Mouse (Mus musculus): Measurements from ENCODE around the gene Ctxn1. TPM values are rescaled to one million over a fixed set of nuclear protein-coding genes. Genes with fewer than 3 reads are reported as not detected.

Gene Ctxn1
- polyA plus RNA-seq, 1 experiment, result 7.8 TPM

DNA sequence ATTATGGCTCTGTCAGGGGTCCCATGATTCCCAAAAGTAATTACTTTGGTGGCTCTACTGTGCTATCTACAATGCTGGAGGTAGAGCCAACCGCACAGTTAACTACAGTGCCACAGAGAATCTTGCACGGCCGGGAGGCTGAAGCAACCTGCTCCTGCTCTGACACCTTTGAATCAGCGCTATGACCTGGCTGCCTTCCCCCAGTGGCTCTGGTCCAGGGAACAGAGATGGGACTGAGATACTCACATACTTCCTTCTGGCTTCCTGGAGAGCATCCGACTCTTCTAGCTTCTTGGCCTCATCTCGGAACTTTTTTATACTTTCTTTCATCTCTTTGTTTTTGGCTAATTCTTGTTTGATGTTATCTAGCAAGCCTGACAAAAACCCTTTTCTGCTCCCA is 10.5 kb upstream of the Ctxn1 start:
- peaks cover 4% of the 10 kb centered on the region; the same call in 1 of the 2 replicates for H3K4me1 ChIP-seq (ENCODE audit: control insufficient read depth, insufficient read depth, low read length)
- no peaks in the 10 kb centered on the region; the same call in 1 of the 2 replicates for H3K36me3 ChIP-seq (ENCODE audit: control insufficient read depth, insufficient read depth, low read length)
- no peak for DNase-seq
- no peaks in the 10 kb centered on the region for H3K27me3 ChIP-seq (replicated peaks; ENCODE audit: control insufficient read depth, insufficient read depth, low read length)
- TF ChIP-seq CTCF (conservative IDR thresholded peaks at IDR 0.05; ENCODE audit: insufficient read depth, insufficient read length, low read depth, low read length), result no peak
- TF ChIP-seq POLR2A (IDR thresholded peaks at IDR 0.05; ENCODE audit: low read depth, low read length), result no peak
- H3K4me3 ChIP-seq (ENCODE audit: insufficient read depth, low read depth, low read length), result no peak overlapping the region
- no peak overlapping the region for H3K27ac ChIP-seq (ENCODE audit: insufficient read depth, low read depth, low read length)
- 85% methylated on average over 6 of the region's 6 CpGs for WGBS

DNA sequence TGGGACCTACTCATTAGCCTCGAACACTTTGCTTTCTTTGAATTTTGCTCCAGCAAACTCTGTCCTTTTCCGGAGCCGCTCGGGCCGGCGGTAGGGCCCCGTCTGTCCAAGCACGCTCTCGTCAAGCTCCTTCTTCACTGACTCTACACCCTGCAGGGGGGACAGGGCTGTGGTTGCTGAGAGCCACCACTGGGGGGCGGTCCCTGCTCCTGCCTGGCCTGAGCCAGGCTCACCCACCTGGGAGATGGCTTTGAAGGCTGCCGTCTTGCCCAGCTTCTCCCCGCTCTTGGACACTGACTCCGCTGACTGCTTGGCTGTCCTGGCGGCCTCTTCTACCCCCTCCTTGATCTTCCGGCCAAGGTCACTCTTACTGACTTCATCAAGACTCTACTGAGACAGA is 8.6 kb upstream of the Ctxn1 start:
- no peaks in the 10 kb centered on the region for H3K27me3 ChIP-seq (replicated peaks; ENCODE audit: control insufficient read depth, insufficient read depth, low read length)
- no peak overlapping the region for H3K4me3 ChIP-seq (ENCODE audit: insufficient read depth, low read depth, low read length)
- no peaks in the 10 kb centered on the region for H3K4me1 ChIP-seq (ENCODE audit: control insufficient read depth, insufficient read depth, low read length)
- no peaks in the 10 kb centered on the region; the same call in 1 of the 2 replicates for H3K36me3 ChIP-seq (ENCODE audit: control insufficient read depth, insufficient read depth, low read length)
- no peak for TF ChIP-seq POLR2A (IDR thresholded peaks at IDR 0.05; ENCODE audit: low read depth, low read length)
- peak; percentile 37; the same call in 1 of the 2 replicates for TF ChIP-seq CTCF (conservative IDR thresholded peaks at IDR 0.05; ENCODE audit: insufficient read depth, insufficient read length, low read depth, low read length)
- DNase-seq, result peak; percentile 28
- 75% methylated on average over 15 of the region's 15 CpGs for WGBS
- no peak overlapping the region for H3K27ac ChIP-seq (ENCODE audit: insufficient read depth, low read depth, low read length)

DNA sequence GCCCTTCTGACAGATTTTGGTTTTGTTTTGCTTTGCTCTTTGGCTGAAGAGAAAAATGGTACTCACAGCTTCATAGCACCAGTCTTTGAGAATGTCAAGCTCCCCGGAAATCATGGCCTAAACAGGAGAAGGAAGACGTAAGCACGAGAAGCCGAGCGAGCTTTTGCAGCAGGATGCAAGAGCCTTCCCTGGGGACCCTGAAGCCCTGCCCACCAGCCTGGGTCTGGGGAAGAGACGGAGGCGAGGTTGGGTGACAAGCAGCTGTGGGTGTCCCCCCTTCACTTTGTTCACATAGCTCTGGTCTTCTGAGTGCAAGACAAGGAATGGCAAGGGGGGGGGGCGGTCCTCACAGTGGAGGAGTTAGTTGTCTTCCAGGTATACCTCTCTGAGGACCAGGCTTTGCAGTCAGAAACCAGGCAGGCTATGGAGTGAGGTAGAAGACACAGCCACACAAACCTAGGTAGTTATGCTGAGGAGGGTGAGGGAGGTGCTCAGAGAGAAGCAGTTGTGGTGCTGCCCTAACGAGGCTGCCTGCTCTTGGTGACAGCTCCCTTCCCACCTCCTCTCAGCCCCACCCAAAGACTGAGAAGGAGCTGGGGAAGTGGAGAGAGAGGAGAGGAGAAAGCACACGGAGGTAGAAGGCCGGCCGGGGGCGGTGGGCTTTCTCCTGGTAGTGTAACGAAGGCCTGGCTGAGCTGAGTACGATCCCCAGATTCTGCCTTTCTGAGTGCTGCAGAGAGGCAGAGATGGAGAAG is 6.3 kb upstream of the Ctxn1 start:
- DNase-seq, result no peak
- no peak for TF ChIP-seq POLR2A (IDR thresholded peaks at IDR 0.05; ENCODE audit: low read depth, low read length)
- TF ChIP-seq CTCF (conservative IDR thresholded peaks at IDR 0.05; ENCODE audit: insufficient read depth, insufficient read length, low read depth, low read length), result no peak
- H3K27me3 ChIP-seq (replicated peaks; ENCODE audit: control insufficient read depth, insufficient read depth, low read length), result no peaks in the 10 kb centered on the region
- H3K4me1 ChIP-seq (ENCODE audit: control insufficient read depth, insufficient read depth, low read length), result no peaks in the 10 kb centered on the region
- no peak overlapping the region for H3K4me3 ChIP-seq (ENCODE audit: insufficient read depth, low read depth, low read length)
- H3K27ac ChIP-seq (ENCODE audit: insufficient read depth, low read depth, low read length), result no peak overlapping the region
- no peaks in the 10 kb centered on the region; the same call in 1 of the 2 replicates for H3K36me3 ChIP-seq (ENCODE audit: control insufficient read depth, insufficient read depth, low read length)
- 89% methylated on average over 15 of the region's 15 CpGs for WGBS

DNA sequence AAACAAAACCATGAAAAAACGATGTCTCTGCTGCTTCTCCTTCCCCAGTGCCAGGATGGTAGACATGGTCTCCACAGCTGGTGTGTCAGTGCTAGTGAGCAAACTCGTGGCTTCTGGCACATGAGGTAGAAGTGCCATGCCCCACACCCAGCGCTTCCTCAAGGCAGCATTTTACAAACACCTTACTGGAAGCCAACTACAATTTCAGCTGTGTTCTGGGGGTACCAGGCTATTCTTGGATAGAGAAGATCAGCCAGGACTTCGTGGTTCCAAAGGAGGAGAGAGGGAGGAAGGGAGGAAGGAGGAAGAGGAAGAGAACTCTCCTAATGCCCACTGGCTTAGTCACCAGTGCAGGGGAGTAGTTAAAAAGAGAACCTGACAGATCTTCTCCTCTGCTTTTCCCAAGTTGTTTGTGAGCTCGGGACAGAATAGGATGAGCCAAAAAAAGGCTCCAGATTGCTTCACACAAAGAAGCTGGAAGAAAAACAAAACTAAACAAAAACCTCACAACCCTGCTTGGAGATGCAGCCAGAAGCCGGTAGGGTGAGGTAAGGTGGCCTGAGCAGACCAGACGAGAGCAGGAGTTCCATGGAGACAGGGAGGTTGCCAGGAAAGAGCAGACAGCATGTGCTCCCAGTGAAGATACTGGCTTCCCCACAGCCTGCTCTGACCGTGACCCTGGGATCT is 4.2 kb upstream of the Ctxn1 start:
- WGBS, result 87% methylated on average over 8 of the region's 8 CpGs
- no peak overlapping the region for H3K4me3 ChIP-seq (ENCODE audit: insufficient read depth, low read depth, low read length)
- no peaks in the 10 kb centered on the region; the same call in 1 of the 2 replicates for H3K36me3 ChIP-seq (ENCODE audit: control insufficient read depth, insufficient read depth, low read length)
- no peak for TF ChIP-seq CTCF (conservative IDR thresholded peaks at IDR 0.05; ENCODE audit: insufficient read depth, insufficient read length, low read depth, low read length)
- H3K27me3 ChIP-seq (replicated peaks; ENCODE audit: control insufficient read depth, insufficient read depth, low read length), result no peaks in the 10 kb centered on the region
- no peak for DNase-seq
- H3K4me1 ChIP-seq (ENCODE audit: control insufficient read depth, insufficient read depth, low read length), result no peaks in the 10 kb centered on the region
- no peak overlapping the region for H3K27ac ChIP-seq (ENCODE audit: insufficient read depth, low read depth, low read length)

DNA sequence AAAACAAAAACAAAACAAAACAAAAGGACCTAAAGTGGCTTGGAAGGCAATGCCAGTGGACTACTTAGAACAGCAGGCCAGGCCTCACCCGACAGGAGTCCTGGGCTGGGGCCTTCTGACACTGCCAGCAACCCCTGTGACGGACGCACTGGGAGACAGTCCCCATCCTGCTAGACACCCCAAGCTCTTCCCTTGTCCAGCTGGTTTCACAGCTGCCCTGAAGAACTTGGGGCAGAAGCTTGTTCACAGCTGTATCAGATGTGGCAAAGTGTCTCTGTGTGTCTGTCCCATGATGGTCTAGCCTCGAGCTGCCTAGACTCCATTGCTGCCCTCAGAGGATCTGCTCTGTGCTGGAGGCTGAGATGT is 714 bp upstream of the Ctxn1 start:
- no peak for DNase-seq
- Histone ChIP-seq H3K27me3 (replicated peaks; ENCODE audit: control insufficient read depth, insufficient read depth, low read length) (no peaks in the 10 kb centered on the region), H3K4me1 (ENCODE audit: control insufficient read depth, insufficient read depth, low read length) (no peaks in the 10 kb centered on the region), H3K4me3 (ENCODE audit: insufficient read depth, low read depth, low read length) (no peak overlapping the region), H3K27ac (ENCODE audit: insufficient read depth, low read depth, low read length) (no peak overlapping the region), H3K36me3 (ENCODE audit: control insufficient read depth, insufficient read depth, low read length) (no peaks in the 10 kb centered on the region; the same call in 1 of the 2 replicates)
- 85% methylated on average over 4 of the region's 4 CpGs for WGBS
- TF ChIP-seq POLR2A (IDR thresholded peaks at IDR 0.05; ENCODE audit: low read depth, low read length), result no peak

DNA sequence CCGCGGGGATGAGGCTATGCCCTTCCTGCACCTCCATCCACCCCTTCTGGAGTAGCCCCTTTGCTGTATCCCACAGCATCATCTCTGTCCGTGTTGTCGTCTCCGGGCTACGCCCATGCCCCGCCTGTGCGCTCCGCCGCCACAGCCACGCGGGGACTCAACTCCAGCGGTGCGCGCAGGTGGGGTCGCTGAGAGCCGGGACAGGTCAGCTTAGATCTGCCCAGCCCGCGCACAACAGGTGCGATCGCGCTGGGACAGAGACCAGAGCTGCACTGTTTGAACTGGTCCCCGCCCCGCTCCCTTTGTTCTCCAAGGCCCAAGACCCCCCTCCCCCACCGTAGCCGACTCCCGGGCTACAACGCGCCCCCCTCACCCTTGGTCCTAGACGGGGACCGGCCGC is 396 bp downstream of the Ctxn1 start:
- Histone ChIP-seq H3K4me1 (ENCODE audit: control insufficient read depth, insufficient read depth, low read length) (no peaks in the 10 kb centered on the region; the same call in 1 of the 2 replicates), H3K36me3 (ENCODE audit: control insufficient read depth, insufficient read depth, low read length) (no peaks in the 10 kb centered on the region; the same call in 1 of the 2 replicates), H3K27ac (ENCODE audit: insufficient read depth, low read depth, low read length) (no peak overlapping the region), H3K4me3 (ENCODE audit: insufficient read depth, low read depth, low read length) (peak overlapping the region; percentile 45), H3K27me3 (replicated peaks; ENCODE audit: control insufficient read depth, insufficient read depth, low read length) (no peaks in the 10 kb centered on the region)
- no peak for DNase-seq
- under 1% methylated on average over 31 of the region's 32 CpGs for WGBS
- no peak for TF ChIP-seq POLR2A (IDR thresholded peaks at IDR 0.05; ENCODE audit: low read depth, low read length)
- TF ChIP-seq CTCF (conservative IDR thresholded peaks at IDR 0.05; ENCODE audit: insufficient read depth, insufficient read length, low read depth, low read length), result no peak

DNA sequence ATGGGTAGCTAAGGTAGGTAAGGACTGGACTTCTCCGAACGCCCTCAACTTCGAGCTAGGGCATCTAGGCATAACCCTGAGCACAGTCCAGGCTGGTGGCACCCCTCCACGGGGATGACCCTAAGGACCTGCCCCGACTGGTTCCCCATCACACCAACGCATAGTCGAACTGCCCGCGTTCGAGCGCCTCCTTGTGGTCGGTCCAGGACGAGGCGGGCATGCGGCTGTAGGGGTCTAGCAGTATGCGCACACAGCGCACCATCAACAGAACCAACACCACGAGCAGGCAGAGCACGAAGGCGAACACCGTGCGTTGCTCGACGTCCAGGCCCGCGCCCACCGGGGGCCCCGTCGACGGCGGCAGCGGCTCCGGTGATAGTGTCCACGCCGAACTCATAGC is 841 bp downstream of the Ctxn1 start:
- no peaks in the 10 kb centered on the region; the same call in 1 of the 2 replicates for H3K36me3 ChIP-seq (ENCODE audit: control insufficient read depth, insufficient read depth, low read length)
- TF ChIP-seq CTCF (conservative IDR thresholded peaks at IDR 0.05; ENCODE audit: insufficient read depth, insufficient read length, low read depth, low read length), result peak; percentile 66
- no peak for TF ChIP-seq POLR2A (IDR thresholded peaks at IDR 0.05; ENCODE audit: low read depth, low read length)
- H3K4me1 ChIP-seq (ENCODE audit: control insufficient read depth, insufficient read depth, low read length), result no peaks in the 10 kb centered on the region; the same call in 1 of the 2 replicates
- no peaks in the 10 kb centered on the region for H3K27me3 ChIP-seq (replicated peaks; ENCODE audit: control insufficient read depth, insufficient read depth, low read length)
- H3K4me3 ChIP-seq (ENCODE audit: insufficient read depth, low read depth, low read length), result peak overlapping the region; percentile 45
- peak; percentile 51 for DNase-seq
- WGBS, result 4% methylated on average over 35 of the region's 35 CpGs
- no peak overlapping the region for H3K27ac ChIP-seq (ENCODE audit: insufficient read depth, low read depth, low read length)

All from kidney, adult 2 months (tissue).